ENCODE assay signal across 32 mouse cellular contexts in the genomic region with DNA sequence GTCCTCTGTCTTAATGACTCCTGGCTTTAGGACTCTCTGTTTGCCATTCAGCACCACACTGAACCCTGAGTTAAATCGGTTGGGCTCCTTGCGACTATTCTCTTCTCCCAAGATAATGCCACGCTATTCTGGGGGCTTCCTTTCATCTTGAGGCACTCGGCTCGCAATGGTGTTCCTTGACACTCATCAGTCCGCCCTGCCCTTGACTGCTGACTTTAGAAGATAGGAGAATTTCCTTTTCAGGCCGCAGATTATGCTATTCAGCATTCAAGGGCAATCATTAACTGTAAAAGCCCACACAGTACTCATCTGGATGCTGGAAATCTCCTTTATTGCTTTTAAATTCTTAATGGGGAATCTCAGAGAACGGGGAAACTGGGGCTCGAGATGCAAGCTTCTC.
"Had no signal": no experiment of that assay in that cellular context is flagged by ENCODE, and none has a peak within 500 bp of the region (broad histone marks: within the 10 kb centered on the region; RNA-seq: fewer than 3 reads in every experiment).

No protein-coding gene starts in this region.

- H3K36me3 ChIP-seq: limb, embryonic 10.5 days; limb, embryonic 12.5 days; limb, embryonic 13.5 days; limb, embryonic 15.5 days; liver, embryonic 15.5 days; lung, embryonic 15.5 days; neural tube, embryonic 12.5 days had no signal

- H3K27me3 ChIP-seq: limb, embryonic 12.5 days; limb, embryonic 13.5 days; limb, embryonic 15.5 days; liver, embryonic 12.5 days; liver, embryonic 13.5 days; liver, embryonic 15.5 days; lung, embryonic 15.5 days; megakaryocyte, embryonic 14.5 days; midbrain, embryonic 12.5 days; midbrain, embryonic 13.5 days; midbrain, embryonic 15.5 days; neural tube, embryonic 12.5 days had no signal

- H3K4me2 ChIP-seq: limb, embryonic 12.5 days; limb, embryonic 13.5 days; limb, embryonic 15.5 days; liver, embryonic 12.5 days; liver, embryonic 13.5 days; liver, embryonic 15.5 days; lung, embryonic 14.5 days; lung, embryonic 15.5 days; midbrain, embryonic 11.5 days; midbrain, embryonic 12.5 days; midbrain, embryonic 13.5 days; midbrain, embryonic 15.5 days; neural tube, embryonic 12.5 days had no signal

- H3K9me3 ChIP-seq: limb, embryonic 10.5 days; limb, embryonic 12.5 days; limb, embryonic 13.5 days; limb, embryonic 15.5 days; liver, embryonic 12.5 days; liver, embryonic 13.5 days; liver, embryonic 15.5 days; lung, embryonic 15.5 days; megakaryocyte, embryonic 14.5 days; midbrain, embryonic 10.5 days; midbrain, embryonic 12.5 days; midbrain, embryonic 13.5 days; midbrain, embryonic 15.5 days; neural tube, embryonic 12.5 days had no signal

- H3K9ac ChIP-seq: limb, embryonic 12.5 days; limb, embryonic 13.5 days; limb, embryonic 15.5 days; liver, embryonic 12.5 days; liver, embryonic 13.5 days; liver, embryonic 14.5 days; liver, embryonic 15.5 days; liver, postnatal 0 days; lung, embryonic 14.5 days; lung, embryonic 15.5 days; midbrain, embryonic 12.5 days; midbrain, embryonic 13.5 days; midbrain, embryonic 15.5 days; neural tube, embryonic 12.5 days had no signal

- H3K27ac ChIP-seq: left cerebral cortex, adult 2 months; limb, embryonic 10.5 days; limb, embryonic 12.5 days; limb, embryonic 13.5 days; limb, embryonic 15.5 days; liver, embryonic 12.5 days; liver, embryonic 13.5 days; liver, embryonic 14.5 days; liver, embryonic 15.5 days; lung, embryonic 15.5 days; macrophage; midbrain, embryonic 10.5 days; midbrain, embryonic 12.5 days; midbrain, embryonic 13.5 days; midbrain, embryonic 15.5 days; neural tube, embryonic 12.5 days had no signal

- H3K4me3 ChIP-seq: left cerebral cortex, adult 2 months; limb, embryonic 10.5 days; limb, embryonic 12.5 days; limb, embryonic 13.5 days; limb, embryonic 15.5 days; liver, embryonic 12.5 days; liver, embryonic 13.5 days; liver, embryonic 15.5 days; lung, embryonic 15.5 days; megakaryocyte, embryonic 14.5 days; midbrain, embryonic 10.5 days; midbrain, embryonic 12.5 days; midbrain, embryonic 13.5 days; midbrain, embryonic 15.5 days; myocyte; neural tube, embryonic 12.5 days had no signal

- ATAC-seq: liver, embryonic 12.5 days; liver, postnatal 0 days; lung, postnatal 0 days; midbrain, embryonic 13.5 days; midbrain, embryonic 15.5 days; midbrain, embryonic 16.5 days had no signal

- DNase-seq: left cerebral cortex, postnatal 4 days; liver; liver, embryonic 13.5 days; liver, postnatal 0 days; lung, adult 18-20 months; lung, adult 2 months; lung, embryonic 14.5 days; lung, postnatal 10 days; lung, postnatal 14 days; lung, postnatal 36 days; lung, postnatal 4 days; midbrain, embryonic 14.5 days had no signal

- H3K4me1 ChIP-seq: limb, embryonic 10.5 days; limb, embryonic 12.5 days; limb, embryonic 13.5 days; liver, embryonic 12.5 days; liver, embryonic 13.5 days; liver, embryonic 15.5 days; lung, embryonic 15.5 days; midbrain, embryonic 10.5 days; midbrain, embryonic 12.5 days; midbrain, embryonic 13.5 days; midbrain, embryonic 15.5 days; neural tube, embryonic 12.5 days had no signal
